Mouse (Mus musculus) E14TG2a.4 (cell line): ENCODE measurements around the gene Ihh.
A peak's percentile ranks its signal among the peaks of the same experiment; 100 is the strongest.

Experiments
- H3K27me3 ChIP-seq: 2 replicates; pipeline ENCODE4 v1.6.1; 2014; ENCODE audit warnings: low read length, control low read depth; ENCODE audit not compliant: insufficient read depth
- H3K36me3 ChIP-seq: 2 replicates; pipeline ENCODE4 v1.6.1; 2014; ENCODE audit warnings: low read length, control low read depth; ENCODE audit not compliant: insufficient read depth
- H3K4me1 ChIP-seq: replicated peaks from 2 replicates; pipeline ENCODE4 v1.6.1; 2014; ENCODE audit warnings: low read depth, low read length, control low read depth
- H3K4me3 ChIP-seq: replicated peaks from 2 replicates; pipeline ENCODE4 v1.5.1; 2014; ENCODE audit warnings: mild to moderate bottlenecking, low read length
- H3K9me3 ChIP-seq: 2 replicates; pipeline ENCODE4 v1.6.1; 2014; ENCODE audit warnings: low read length, control low read depth
- CTCF ChIP-seq: conservative IDR thresholded peaks from 2 replicates; pipeline ENCODE4 v1.5.1; 2014; ENCODE audit warnings: low read length
- NANOG ChIP-seq: IDR thresholded peaks from 2 replicates; pipeline ENCODE4 v1.6.1; 2014; ENCODE audit warnings: borderline replicate concordance, low read length, mixed read lengths
- POU5F1 ChIP-seq: IDR thresholded peaks from 2 replicates; pipeline ENCODE4 v1.6.1; 2014; ENCODE audit warnings: low read length, borderline replicate concordance

Gene Ihh

GRCm38 (mm10) chr1:74927621-74928296 lies 23.7 kb downstream of the Ihh start:
- Histone ChIP-seq H3K27me3 (peaks cover 68% of the 10 kb centered on the region), H3K4me3 (no peak overlapping the region), H3K36me3 (no peaks in the 10 kb centered on the region), H3K4me1 (peaks cover 22% of the 10 kb centered on the region), H3K9me3 (no peaks in the 10 kb centered on the region)
- no peak for TF ChIP-seq POU5F1

GRCm38 (mm10) chr1:74926721-74927120 lies 24.8 kb downstream of the Ihh start:
- TF ChIP-seq NANOG (no peak), POU5F1 (no peak), CTCF (peak; percentile 91)
- no peaks in the 10 kb centered on the region for H3K9me3 ChIP-seq
- no peaks in the 10 kb centered on the region for H3K36me3 ChIP-seq
- peaks cover 69% of the 10 kb centered on the region for H3K27me3 ChIP-seq
- H3K4me3 ChIP-seq: no peak overlapping the region
- H3K4me1 ChIP-seq: peaks cover 22% of the 10 kb centered on the region

GRCm38 (mm10) chr1:74924464-74924863 lies 27.0 kb downstream of the Ihh start:
- TF ChIP-seq CTCF: no peak
- no peak for TF ChIP-seq NANOG
- no peak for TF ChIP-seq POU5F1
- Histone ChIP-seq H3K4me3 (no peak overlapping the region), H3K36me3 (no peaks in the 10 kb centered on the region), H3K9me3 (no peaks in the 10 kb centered on the region), H3K27me3 (peaks cover 72% of the 10 kb centered on the region), H3K4me1 (peaks cover 22% of the 10 kb centered on the region)

DNA sequence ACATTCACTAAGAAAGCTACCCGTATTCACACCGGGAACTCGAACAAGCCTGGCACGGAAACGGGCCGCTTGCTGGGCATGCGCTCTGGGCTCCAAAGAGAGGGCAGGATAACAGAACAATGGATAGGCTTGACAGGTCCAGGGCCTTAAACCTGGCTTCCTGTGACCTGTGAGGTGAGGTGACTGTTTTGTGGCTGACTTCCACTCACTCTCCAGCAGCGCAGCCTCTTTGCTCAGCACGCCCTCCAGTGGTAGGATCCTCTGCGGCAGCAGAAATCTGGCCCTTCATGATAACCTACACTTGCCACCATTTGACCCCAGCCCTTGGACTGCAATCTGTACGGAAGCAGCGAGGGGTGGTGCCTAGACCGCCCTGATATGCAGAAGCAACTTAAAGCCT lies 35.8 kb downstream of the Ihh start:
- TF ChIP-seq CTCF (peak; percentile 56), NANOG (no peak)
- peaks cover 48% of the 10 kb centered on the region for H3K27me3 ChIP-seq
- H3K4me3 ChIP-seq: no peak overlapping the region
- no peaks in the 10 kb centered on the region for H3K36me3 ChIP-seq
- H3K4me1 ChIP-seq: peaks cover 5% of the 10 kb centered on the region
- H3K9me3 ChIP-seq: no peaks in the 10 kb centered on the region; the same call in 1 of the 2 replicates

DNA sequence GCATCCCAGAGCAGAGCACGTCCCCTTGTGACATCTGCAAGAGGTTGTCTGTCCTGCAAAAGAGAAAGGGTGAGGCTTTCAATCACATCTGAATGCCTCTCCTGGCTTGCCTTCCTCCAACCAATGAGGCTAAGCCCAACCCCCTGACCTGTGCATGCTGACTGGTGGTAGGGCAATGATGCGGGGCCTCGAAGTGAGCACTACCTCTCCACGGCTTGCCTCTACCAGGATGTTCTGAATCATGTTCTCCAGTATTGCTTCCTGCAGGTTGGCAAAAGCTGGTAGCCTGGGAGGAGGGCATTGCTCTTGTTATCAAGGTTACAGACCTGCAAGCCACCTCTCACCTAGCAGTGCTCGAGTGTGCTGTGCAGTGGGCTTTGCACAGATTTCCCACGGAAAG lies 49.3 kb downstream of the Ihh start:
- Histone ChIP-seq H3K36me3 (no peaks in the 10 kb centered on the region), H3K27me3 (peaks cover 96% of the 10 kb centered on the region), H3K9me3 (no peaks in the 10 kb centered on the region), H3K4me1 (peaks cover 45% of the 10 kb centered on the region), H3K4me3 (no peak overlapping the region)
- TF ChIP-seq CTCF (no peak), POU5F1 (no peak), NANOG (no peak)

DNA sequence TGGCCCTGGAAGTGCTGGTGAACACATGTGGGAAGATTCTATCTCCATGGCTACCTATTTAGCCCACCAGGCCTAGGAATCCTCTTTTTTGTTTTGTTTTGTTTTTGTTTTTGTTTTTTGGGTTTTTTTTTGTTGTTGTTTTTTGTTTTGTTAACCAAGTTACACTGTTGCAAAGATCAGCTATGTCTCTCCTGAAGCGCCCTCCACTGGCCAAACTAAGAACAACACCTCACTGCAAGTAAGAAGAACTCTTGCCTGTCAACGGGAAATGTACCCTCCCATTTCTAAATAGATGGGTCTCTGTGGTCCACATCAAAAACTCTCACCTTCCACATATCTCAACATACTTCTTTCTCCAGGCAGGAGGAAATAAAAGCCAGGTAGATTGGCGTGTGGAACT lies 49.8 kb downstream of the Ihh start:
- peaks cover 97% of the 10 kb centered on the region for H3K27me3 ChIP-seq
- H3K4me1 ChIP-seq: peaks cover 49% of the 10 kb centered on the region
- TF ChIP-seq NANOG: no peak
- TF ChIP-seq CTCF: peak; percentile 77
- no peak overlapping the region for H3K4me3 ChIP-seq
- no peaks in the 10 kb centered on the region for H3K36me3 ChIP-seq
- no peaks in the 10 kb centered on the region for H3K9me3 ChIP-seq

- peak overlapping the region; percentile 74 for H3K4me3 ChIP-seq
- H3K36me3 ChIP-seq: no peaks in the 10 kb centered on the region
- no peak for TF ChIP-seq POU5F1
- peaks cover 60% of the 10 kb centered on the region for H3K4me1 ChIP-seq
- H3K9me3 ChIP-seq: no peaks in the 10 kb centered on the region
- H3K27me3 ChIP-seq: peaks cover 97% of the 10 kb centered on the region
These were observed 50.9 kb downstream of the Ihh start for GRCm38 (mm10) chr1:74900341-74901285.

GRCm38 (mm10) chr1:74898656-74899431 lies 52.6 kb downstream of the Ihh start:
- no peaks in the 10 kb centered on the region for H3K36me3 ChIP-seq
- peaks cover 66% of the 10 kb centered on the region for H3K4me1 ChIP-seq
- TF ChIP-seq CTCF (no peak), POU5F1 (no peak), NANOG (no peak)
- H3K9me3 ChIP-seq: no peaks in the 10 kb centered on the region
- no peak overlapping the region for H3K4me3 ChIP-seq
- peaks cover 95% of the 10 kb centered on the region for H3K27me3 ChIP-seq
